Comparison of ENCODE assay signal across 9 mouse cellular contexts in the genomic region with DNA sequence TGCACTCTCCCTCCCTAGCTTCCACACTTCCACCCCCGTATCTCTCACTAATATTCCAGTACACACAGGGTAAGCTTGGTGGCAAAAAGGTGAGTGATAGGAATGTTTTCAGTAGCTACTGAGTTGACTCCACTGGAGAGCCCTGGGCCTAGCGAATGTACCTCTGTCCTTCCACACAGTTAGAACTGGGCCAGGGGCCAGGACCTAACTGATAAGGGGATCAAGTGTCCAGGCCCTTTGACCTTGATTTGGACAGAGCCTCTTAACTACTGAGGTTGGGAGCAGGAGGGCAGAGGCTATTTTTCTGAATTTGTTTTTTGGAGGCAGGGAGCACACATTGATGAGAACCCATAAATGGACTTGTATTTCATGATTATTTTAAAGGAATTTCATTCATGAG. TPM values are rescaled to one million over a fixed set of nuclear protein-coding genes. Genes with fewer than 3 reads are reported as not detected.
A peak's percentile ranks its signal among the peaks of the same experiment; 100 is the strongest.
DNase-seq lines count a peak whose midpoint lies in the region; ATAC-seq and TF ChIP-seq lines count a peak whose summit lies in the region.
"Had no signal": no experiment of that assay in that cellular context is flagged by ENCODE, and none has a peak within 500 bp of the region (broad histone marks: within the 10 kb centered on the region; RNA-seq: fewer than 3 reads in every experiment).

No protein-coding gene starts in this region.

- no peak overlapping the region for H3K4me3 ChIP-seq in kidney, embryonic 16.5 days (ENCODE audit: low read length)
- no peak overlapping the region for H3K4me3 ChIP-seq in liver, adult 2 months (ENCODE audit: insufficient read depth, low read depth, low read length)
- no peak overlapping the region for H3K4me3 ChIP-seq in forebrain, embryonic 10.5 days

- no peak for ATAC-seq in kidney, embryonic 16.5 days (ENCODE audit: low FRiP score, low TSS enrichment)

- TF ChIP-seq CTCF in liver, adult 2 months (IDR thresholded peaks at IDR 0.05; ENCODE audit: low read depth, low read length), result no peak

- DNase-seq in adrenal gland, adult (ENCODE audit: inconsistent age in 2 of 2, low spot score in 1 of 2), result peak; percentile 89 to 93
- DNase-seq in adrenal gland, postnatal 4 days (ENCODE audit: low spot score in 2 of 2), result no peak
- peak; percentile 58 to 61 for DNase-seq in kidney, adult 8-10 months
- peak; percentile 99 for DNase-seq in liver, adult 2 months (ENCODE audit: extremely low read depth, low read depth, low spot score)
- DNase-seq in testis, postnatal 14 days (ENCODE audit: low spot score), result peak; percentile 73
- no peak for DNase-seq in forebrain, embryonic 10.5 days (ENCODE audit: extremely low spot score, low spot score)
- no peak for DNase-seq in frontal cortex, postnatal 10 days (ENCODE audit: low spot score in 2 of 2)
- DNase-seq: left cerebral cortex, postnatal 4 days had no signal

- no peak overlapping the region for H3K9ac ChIP-seq in kidney, embryonic 16.5 days (replicated peaks; ENCODE audit: low read length)
- no peak overlapping the region for H3K9ac ChIP-seq in liver, adult 2 months (ENCODE audit: low read depth, low read length)

- no peak for TF ChIP-seq POLR2A in liver, adult 2 months (IDR thresholded peaks at IDR 0.05; ENCODE audit: extremely low read depth, insufficient read depth, low read length)

- H3K36me3 ChIP-seq in kidney, embryonic 16.5 days (ENCODE audit: insufficient read depth, low read length), result peaks cover 13% of the 10 kb centered on the region
- H3K36me3 ChIP-seq in liver, adult 2 months (ENCODE audit: control insufficient read depth, insufficient read depth, low read length), result peaks cover 17% of the 10 kb centered on the region; the same call in 1 of the 2 replicates
- H3K36me3 ChIP-seq in forebrain, embryonic 10.5 days (replicated peaks), result peaks cover 19% of the 10 kb centered on the region

- H3K27me3 ChIP-seq in kidney, embryonic 16.5 days (ENCODE audit: insufficient read depth, low read length), result no peaks in the 10 kb centered on the region
- no peaks in the 10 kb centered on the region for H3K27me3 ChIP-seq in liver, adult 2 months (ENCODE audit: control insufficient read depth, insufficient read depth, low read length)
- H3K27me3 ChIP-seq in forebrain, embryonic 10.5 days (ENCODE audit: poor library complexity, severe bottlenecking), result no peaks in the 10 kb centered on the region

- 83% methylated on average over 2 of the region's 2 CpGs for WGBS in kidney, embryonic 16.5 days
- WGBS in liver, adult 2 months, result 17% methylated on average over 2 of the region's 2 CpGs
- 84% methylated on average over 2 of the region's 2 CpGs for WGBS in forebrain, embryonic 10.5 days

- H3K4me1 ChIP-seq in kidney, embryonic 16.5 days (ENCODE audit: insufficient read depth, low read length), result peaks cover 16% of the 10 kb centered on the region
- peaks cover 11% of the 10 kb centered on the region for H3K4me1 ChIP-seq in liver, adult 2 months (ENCODE audit: control insufficient read depth, insufficient read depth, low read length)
- H3K4me1 ChIP-seq in forebrain, embryonic 10.5 days, result peaks cover 37% of the 10 kb centered on the region

- no peaks in the 10 kb centered on the region for H3K9me3 ChIP-seq in kidney, embryonic 16.5 days (ENCODE audit: low read length)
- H3K9me3 ChIP-seq in forebrain, embryonic 10.5 days, result no peaks in the 10 kb centered on the region

- H3K79me2 ChIP-seq in liver, adult 2 months (ENCODE audit: control insufficient read depth, insufficient read depth, low read length), result no peaks in the 10 kb centered on the region

- H3K4me2 ChIP-seq in kidney, embryonic 16.5 days (replicated peaks; ENCODE audit: low read depth, low read length), result no peak overlapping the region

- no peak overlapping the region for H3K27ac ChIP-seq in kidney, embryonic 16.5 days (ENCODE audit: low read length)
- H3K27ac ChIP-seq in liver, adult 2 months (replicated peaks; ENCODE audit: insufficient read depth, low read depth, low read length), result peak overlapping the region; percentile 95
- H3K27ac ChIP-seq in forebrain, embryonic 10.5 days, result no peak overlapping the region

RNA-seq across cellular contexts. Expression of gene Apoa2, which starts 1.1 kb away (rescaled TPM):
- 100 to 1,000 TPM in 1 of 2 experiments, 10 to 100 TPM in 1; 18.3 to 847 TPM for total RNA-seq in adrenal gland, postnatal 4 days (2021)
- 22.4 and 32.2 TPM in 2 replicates for polyA plus RNA-seq in kidney, embryonic 16.5 days (2015; fragmentation: Nextera tagmentation; extraction: Ambion mirVana)
- 15,245 and 18,176 TPM in 2 replicates for total RNA-seq in liver, adult 2 months (2014; rRNA removed)
- 28,168 and 29,095 TPM in 2 replicates for polyA plus RNA-seq in liver, adult 2 months (2012; rRNA removed)
- polyA plus RNA-seq in forebrain, embryonic 10.5 days (2016; fragmentation: Nextera tagmentation; extraction: Ambion mirVana), result 2.9 and 4.2 TPM in 2 replicates

RNA-seq across cellular contexts. Expression of gene Tomm40l, which starts 1.5 kb away (rescaled TPM):
- total RNA-seq in adrenal gland, postnatal 4 days (2021), result 10 to 100 TPM; 41.6 to 43.5 TPM
- polyA plus RNA-seq in kidney, embryonic 16.5 days (2015; fragmentation: Nextera tagmentation; extraction: Ambion mirVana), result 40.6 and 44.1 TPM in 2 replicates
- total RNA-seq in liver, adult 2 months (2014; rRNA removed), result 5.5 and 10.7 TPM in 2 replicates
- 6.7 and 9.7 TPM in 2 replicates for polyA plus RNA-seq in liver, adult 2 months (2012; rRNA removed)
- 31.0 and 37.2 TPM in 2 replicates for polyA plus RNA-seq in forebrain, embryonic 10.5 days (2016; fragmentation: Nextera tagmentation; extraction: Ambion mirVana)

RNA-seq across cellular contexts. Expression of gene Nr1i3, which starts 10.0 kb away (rescaled TPM):
- total RNA-seq in adrenal gland, postnatal 4 days (2021), result 10 to 100 TPM in 1 of 2 experiments, under 1 TPM in 1; 0.92 to 10.3 TPM
- 0.67 and 0.89 TPM in 2 replicates for polyA plus RNA-seq in kidney, embryonic 16.5 days (2015; fragmentation: Nextera tagmentation; extraction: Ambion mirVana)
- total RNA-seq in liver, adult 2 months (2014; rRNA removed), result 178 and 264 TPM in 2 replicates
- 215 and 229 TPM in 2 replicates for polyA plus RNA-seq in liver, adult 2 months (2012; rRNA removed)
- 0.12 and 0.24 TPM in 2 replicates for polyA plus RNA-seq in forebrain, embryonic 10.5 days (2016; fragmentation: Nextera tagmentation; extraction: Ambion mirVana)
- total RNA-seq: left cerebral cortex, postnatal 4 days had no signal

RNA-seq across cellular contexts. Expression of gene Fcer1g, which starts 10.4 kb away (rescaled TPM):
- 10 to 100 TPM; 22.4 to 23.2 TPM for total RNA-seq in adrenal gland, postnatal 4 days (2021)
- 35.0 and 37.2 TPM in 2 replicates for polyA plus RNA-seq in kidney, embryonic 16.5 days (2015; fragmentation: Nextera tagmentation; extraction: Ambion mirVana)
- total RNA-seq in liver, adult 2 months (2014; rRNA removed), result 6.4 and 12.4 TPM in 2 replicates
- 21.3 and 50.7 TPM in 2 replicates for polyA plus RNA-seq in liver, adult 2 months (2012; rRNA removed)
- polyA plus RNA-seq in forebrain, embryonic 10.5 days (2016; fragmentation: Nextera tagmentation; extraction: Ambion mirVana), result 12.0 and 12.1 TPM in 2 replicates

RNA-seq across cellular contexts. Expression of gene Adamts4, which starts 26.4 kb away (rescaled TPM):
- total RNA-seq in adrenal gland, postnatal 4 days (2021), result 1 to 10 TPM; 4.3 to 4.5 TPM
- 13.4 and 15.2 TPM in 2 replicates for polyA plus RNA-seq in kidney, embryonic 16.5 days (2015; fragmentation: Nextera tagmentation; extraction: Ambion mirVana)
- 0.09 and 0.13 TPM in 2 replicates for total RNA-seq in liver, adult 2 months (2014; rRNA removed)
- polyA plus RNA-seq in liver, adult 2 months (2012; rRNA removed), result 0.15 and 0.37 TPM in 2 replicates
- 9.3 and 10.8 TPM in 2 replicates for polyA plus RNA-seq in forebrain, embryonic 10.5 days (2016; fragmentation: Nextera tagmentation; extraction: Ambion mirVana)

Comparison
In these comparisons a context has a peak if more than half of its experiments do, and no peak if none do; other contexts are left out.
1. DNase-seq: peak in adrenal gland, adult (2 of 2), kidney, adult 8-10 months (2 of 2), liver, adult 2 months (single experiment) and testis, postnatal 14 days (single experiment); none in adrenal gland, postnatal 4 days (0 of 2), forebrain, embryonic 10.5 days (single experiment) and frontal cortex, postnatal 10 days (0 of 2).
2. RNA of gene Apoa2, which starts 1.1 kb away (polyA plus RNA-seq): 28,168 to 29,095 TPM in liver, adult 2 months; 22.4 to 32.2 TPM in kidney, embryonic 16.5 days and 2.9 to 4.2 TPM in forebrain, embryonic 10.5 days; every median in the first group is over 100 times any median in the second.
3. RNA of gene Nr1i3, which starts 10.0 kb away (polyA plus RNA-seq): 215 to 229 TPM in liver, adult 2 months; 0.67 to 0.89 TPM in kidney, embryonic 16.5 days and 0.12 to 0.24 TPM in forebrain, embryonic 10.5 days; every median in the first group is over 100 times any median in the second.